Mouse (Mus musculus): ENCODE results near the gene Ric3. TPM values are rescaled to one million over a fixed set of nuclear protein-coding genes. Genes with fewer than 3 reads are reported as not detected.

The Ric3 gene
- polyA plus RNA-seq, 1 experiment from 2014 or later = 4.7 TPM

GRCm38 (mm10) chr7:109000315-109000954 lies 82.7 kb downstream of the Ric3 start:
- no peaks in the 10 kb centered on the region for H3K9me3 ChIP-seq
- no peak for ATAC-seq (ENCODE audit: insufficient number of reproducible peaks, insufficient read depth, low FRiP score, low TSS enrichment, low read depth)
- H3K4me1 ChIP-seq (replicated peaks) = no peaks in the 10 kb centered on the region
- no peak overlapping the region for H3K9ac ChIP-seq (replicated peaks)
- H3K27me3 ChIP-seq = 0 out of 2 replicates have a peak, but pooled peaks cover 1% of the 10 kb centered on the region
- 47% methylated on average over 4 of the region's 4 CpGs for WGBS
- H3K4me3 ChIP-seq (replicated peaks) = no peak overlapping the region
- H3K36me3 ChIP-seq = no peaks in the 10 kb centered on the region
- H3K4me2 ChIP-seq = no peak overlapping the region
- no peak overlapping the region for H3K27ac ChIP-seq

- ATAC-seq (ENCODE audit: insufficient number of reproducible peaks, insufficient read depth, low FRiP score, low TSS enrichment, low read depth) = no peak
These were observed 87.0 kb downstream of the Ric3 start for GRCm38 (mm10) chr7:108996156-108996555.

GRCm38 (mm10) chr7:108993881-108994291 lies 89.2 kb downstream of the Ric3 start:
- Histone ChIP-seq H3K4me1 (replicated peaks) (no peaks in the 10 kb centered on the region), H3K9me3 (no peaks in the 10 kb centered on the region), H3K4me2 (no peak overlapping the region), H3K4me3 (replicated peaks) (no peak overlapping the region), H3K9ac (replicated peaks) (no peak overlapping the region), H3K27ac (no peak overlapping the region), H3K36me3 (no peaks in the 10 kb centered on the region), H3K27me3 (no peaks in the 10 kb centered on the region)
- 89% methylated on average over 3 of the region's 3 CpGs for WGBS
- no peak for ATAC-seq (ENCODE audit: insufficient number of reproducible peaks, insufficient read depth, low FRiP score, low TSS enrichment, low read depth)

More at GRCm38 (mm10) chr7:108996156-108996555, 87.0 kb downstream of the Ric3 start:
- H3K4me1 ChIP-seq (replicated peaks) = no peaks in the 10 kb centered on the region
- no peaks in the 10 kb centered on the region for H3K36me3 ChIP-seq
- no peak overlapping the region for H3K9ac ChIP-seq (replicated peaks)
- H3K4me2 ChIP-seq = no peak overlapping the region
- WGBS = 68% methylated on average over 6 of the region's 6 CpGs
- H3K4me3 ChIP-seq (replicated peaks) = no peak overlapping the region
- H3K27ac ChIP-seq = no peak overlapping the region
- no peaks in the 10 kb centered on the region for H3K9me3 ChIP-seq
- H3K27me3 ChIP-seq = no peaks in the 10 kb centered on the region

GRCm38 (mm10) chr7:108993230-108993629 lies 89.9 kb downstream of the Ric3 start:
- no peak overlapping the region for H3K9ac ChIP-seq (replicated peaks)
- H3K9me3 ChIP-seq = no peaks in the 10 kb centered on the region
- ATAC-seq (ENCODE audit: insufficient number of reproducible peaks, insufficient read depth, low FRiP score, low TSS enrichment, low read depth) = no peak
- no peak overlapping the region for H3K4me2 ChIP-seq
- no peaks in the 10 kb centered on the region for H3K36me3 ChIP-seq
- H3K27me3 ChIP-seq = no peaks in the 10 kb centered on the region
- no peak overlapping the region for H3K4me3 ChIP-seq (replicated peaks)
- H3K27ac ChIP-seq = no peak overlapping the region
- H3K4me1 ChIP-seq (replicated peaks) = no peaks in the 10 kb centered on the region
- WGBS = 81% methylated on average over 7 of the region's 7 CpGs

GRCm38 (mm10) chr7:108991207-108991606 lies 91.9 kb downstream of the Ric3 start:
- H3K4me1 ChIP-seq (replicated peaks) = no peaks in the 10 kb centered on the region
- no peak overlapping the region for H3K4me2 ChIP-seq
- H3K4me3 ChIP-seq (replicated peaks) = no peak overlapping the region
- no peaks in the 10 kb centered on the region for H3K36me3 ChIP-seq
- H3K27ac ChIP-seq = no peak overlapping the region
- no peak for ATAC-seq (ENCODE audit: insufficient number of reproducible peaks, insufficient read depth, low FRiP score, low TSS enrichment, low read depth)
- H3K9me3 ChIP-seq = no peaks in the 10 kb centered on the region
- 79% methylated on average over 9 of the region's 9 CpGs for WGBS
- H3K27me3 ChIP-seq = no peaks in the 10 kb centered on the region
- no peak overlapping the region for H3K9ac ChIP-seq (replicated peaks)

GRCm38 (mm10) chr7:108985934-108986708 lies 97.0 kb downstream of the Ric3 start:
- Histone ChIP-seq H3K4me1 (replicated peaks) (no peaks in the 10 kb centered on the region), H3K27ac (no peak overlapping the region), H3K4me2 (no peak overlapping the region), H3K9ac (replicated peaks) (no peak overlapping the region), H3K27me3 (no peaks in the 10 kb centered on the region), H3K4me3 (replicated peaks) (no peak overlapping the region), H3K9me3 (no peaks in the 10 kb centered on the region), H3K36me3 (no peaks in the 10 kb centered on the region)
- no peak for ATAC-seq (ENCODE audit: insufficient number of reproducible peaks, insufficient read depth, low FRiP score, low TSS enrichment, low read depth)
- 86% methylated on average over 2 of the region's 3 CpGs for WGBS

Other genes starting within 250 kb of the Ric3 start
- gene Olfr516, start 232.8 kb downstream of the Ric3 start, polyA plus RNA-seq (2016; fragmentation: Nextera tagmentation; extraction: Ambion mirVana) = not detected in 2 replicates
- gene Olfr517, start 211.0 kb downstream of the Ric3 start, polyA plus RNA-seq (2016; fragmentation: Nextera tagmentation; extraction: Ambion mirVana) = not detected in 2 replicates
- gene Olfr518, start 198.3 kb downstream of the Ric3 start, polyA plus RNA-seq (2016; fragmentation: Nextera tagmentation; extraction: Ambion mirVana) = not detected in 2 replicates
- gene Olfr519, start 188.9 kb downstream of the Ric3 start, polyA plus RNA-seq (2016; fragmentation: Nextera tagmentation; extraction: Ambion mirVana) = not detected in 2 replicates
- 0.61 and 0.72 TPM in 2 replicates for gene Nlrp10, start 153.2 kb downstream of the Ric3 start, polyA plus RNA-seq (2016; fragmentation: Nextera tagmentation; extraction: Ambion mirVana)
- gene Eif3f, start 148.9 kb downstream of the Ric3 start, polyA plus RNA-seq (2016; fragmentation: Nextera tagmentation; extraction: Ambion mirVana) = 91.1 and 93.7 TPM in 2 replicates
- 5.4 and 5.7 TPM in 2 replicates for gene Tub, start 133.0 kb downstream of the Ric3 start, polyA plus RNA-seq (2016; fragmentation: Nextera tagmentation; extraction: Ambion mirVana)
- 13.6 and 15.1 TPM in 2 replicates for gene Lmo1, start 91.9 kb upstream of the Ric3 start, polyA plus RNA-seq (2016; fragmentation: Nextera tagmentation; extraction: Ambion mirVana)